Mouse (Mus musculus) G1E-ER4 (cell line): ENCODE results near the gene Ccdc73. TPM values are rescaled to one million over a fixed set of nuclear protein-coding genes. Genes with fewer than 3 reads are reported as not detected.

Experiments used
- GATA1 ChIP-seq: IDR thresholded peaks from one replicate; pipeline ENCODE4 v1.8.0; 2012; ENCODE audit warnings: low read length, inconsistent platforms
- polyA plus RNA-seq: library from polyadenylated mRNA; stranded (reverse); fragments of >175 nt; gene quantifications from 2 replicates; pipeline ENCODE4 v1.2.3, GENCODE M21; 2012

Ccdc73 gene
- polyA plus RNA-seq, 1 experiment: 0.43 TPM

- TF ChIP-seq GATA1: no peak
Measured at GRCm38 (mm10) chr2:105016967-105017287, 149.3 kb downstream of the Ccdc73 start, which contains the start of gene Eif3m. Gene Eif3m, minus strand, starts transcription at chr2:105017080.

- TF ChIP-seq GATA1: no peak
Measured at GRCm38 (mm10) chr2:105017802-105018201, 150.2 kb downstream of the Ccdc73 start.

- no peak for TF ChIP-seq GATA1
Measured at GRCm38 (mm10) chr2:105019457-105019856, 151.9 kb downstream of the Ccdc73 start.

DNA sequence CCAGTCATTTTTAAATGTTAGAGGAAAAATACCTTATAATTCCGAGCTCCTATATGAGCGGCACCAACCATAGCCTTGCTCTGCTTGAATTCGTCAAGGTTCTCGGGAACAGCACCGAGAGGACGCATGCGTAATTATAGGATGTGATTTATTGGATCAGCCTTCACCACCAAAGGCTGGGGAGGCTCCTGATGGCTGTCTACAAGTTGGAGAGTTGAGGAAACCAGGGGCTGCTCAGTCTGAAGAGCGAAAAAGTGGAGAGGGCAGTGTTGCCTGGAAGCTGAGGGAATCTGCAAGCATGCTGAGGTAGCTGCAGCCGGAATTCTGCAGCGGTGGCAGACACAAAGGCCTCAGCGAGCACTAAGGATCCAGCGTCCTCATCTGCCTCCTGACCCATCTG is 153.7 kb downstream of the Ccdc73 start:
- TF ChIP-seq GATA1: no peak

DNA sequence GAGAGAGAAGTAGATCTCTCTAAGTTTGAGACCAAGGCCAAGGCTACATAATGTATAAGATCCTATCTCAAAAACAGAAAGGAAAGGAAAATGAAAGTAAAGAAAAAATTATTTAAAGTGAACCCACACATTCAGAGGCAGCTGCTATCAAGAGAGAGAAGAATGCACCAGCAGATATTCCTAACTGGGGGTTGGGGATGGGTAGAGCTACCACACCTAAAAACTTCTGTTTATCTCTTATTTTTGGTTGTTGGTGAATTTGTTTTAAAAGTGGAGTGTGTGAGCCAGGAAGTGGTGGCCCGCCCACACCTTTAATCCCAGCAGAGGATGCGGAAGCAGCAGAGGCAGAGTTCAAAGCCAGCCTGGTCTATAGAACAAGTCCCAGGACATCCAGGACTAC is 154.2 kb downstream of the Ccdc73 start:
- peak; percentile 46 for TF ChIP-seq GATA1

- TF ChIP-seq GATA1: peak; percentile 45
Measured at GRCm38 (mm10) chr2:105023031-105023615, 155.5 kb downstream of the Ccdc73 start.

- TF ChIP-seq GATA1: no peak
Measured at GRCm38 (mm10) chr2:105023815-105024214, 156.2 kb downstream of the Ccdc73 start.

DNA sequence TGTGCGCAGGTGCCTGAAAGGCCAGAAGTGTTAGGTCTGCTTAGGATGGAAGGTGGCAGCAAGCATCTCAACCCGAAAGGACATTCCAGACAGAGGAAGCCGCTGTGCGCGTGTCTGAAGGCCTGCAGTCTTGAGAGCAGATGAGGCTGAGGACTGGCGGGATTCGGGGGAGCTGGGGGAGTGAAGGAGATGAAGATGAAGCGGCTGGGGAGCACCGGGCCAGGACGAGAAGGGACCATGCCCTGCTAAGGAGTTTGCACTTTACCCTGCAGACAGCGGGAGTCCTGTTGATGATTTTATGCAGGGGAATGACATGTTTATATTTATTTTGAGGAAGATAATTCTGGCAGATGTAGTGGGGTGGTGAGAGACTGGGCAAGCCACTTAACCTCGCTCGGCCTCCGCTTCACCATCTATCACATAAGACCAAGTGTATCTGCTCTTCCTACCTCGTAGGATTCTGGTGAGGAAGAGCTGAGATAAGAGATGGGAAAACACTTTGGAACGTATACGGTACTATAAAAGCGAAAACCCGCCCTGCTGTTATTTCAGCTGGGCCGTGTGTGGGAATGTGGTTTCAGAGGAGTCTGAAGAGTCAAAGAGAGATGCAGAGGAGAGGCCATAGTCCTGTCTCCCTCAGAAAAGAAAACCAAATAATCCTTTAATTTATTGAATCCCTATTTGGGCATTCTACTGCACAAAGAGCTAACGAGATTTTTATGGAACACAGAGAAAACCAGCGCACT is 159.5 kb downstream of the Ccdc73 start:
- no peak for TF ChIP-seq GATA1

GRCm38 (mm10) chr2:105028806-105029205 is 161.2 kb downstream of the Ccdc73 start:
- no peak for TF ChIP-seq GATA1

DNA sequence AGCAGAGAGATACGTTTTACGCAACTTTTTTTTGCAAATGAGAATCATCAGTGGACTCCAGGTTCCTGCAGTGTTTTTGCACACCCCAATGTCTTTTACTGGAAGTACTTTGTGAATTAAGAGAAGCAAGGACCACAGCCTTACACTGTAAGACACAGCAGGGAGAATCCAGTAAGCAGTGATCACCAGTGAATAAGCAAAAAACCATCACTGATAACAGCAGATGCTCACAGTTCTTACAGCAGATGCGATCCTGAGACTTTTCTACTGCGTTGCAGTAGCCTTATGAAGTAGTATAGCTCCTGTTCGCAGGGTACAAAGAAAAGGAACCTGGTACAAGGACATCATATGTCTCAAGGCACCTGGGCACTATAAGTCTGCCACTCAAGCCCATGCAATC is 162.9 kb downstream of the Ccdc73 start:
- no peak for TF ChIP-seq GATA1

- TF ChIP-seq GATA1: no peak
Measured at GRCm38 (mm10) chr2:105034084-105034483, 166.5 kb downstream of the Ccdc73 start.

DNA sequence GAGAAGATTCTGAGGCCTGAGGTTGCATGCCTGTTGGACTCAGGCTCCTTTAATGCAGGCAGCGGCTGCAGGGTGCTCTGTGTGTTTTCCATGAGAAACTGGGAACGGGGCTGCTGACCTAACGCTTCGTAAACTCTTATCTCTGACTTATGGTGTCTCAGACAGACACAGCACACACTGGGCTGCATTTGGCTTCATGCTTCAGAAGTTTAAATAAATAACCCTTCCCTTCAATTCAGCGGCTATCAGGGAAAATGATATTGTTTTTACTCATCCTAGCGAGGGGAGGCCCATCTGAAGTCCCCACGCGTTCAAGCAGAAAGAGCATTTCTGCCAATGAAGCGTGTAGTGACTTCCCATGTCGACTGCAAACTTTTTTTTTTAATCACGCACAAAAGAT is 168.4 kb downstream of the Ccdc73 start:
- TF ChIP-seq GATA1: no peak

- no peak for TF ChIP-seq GATA1
Measured at GRCm38 (mm10) chr2:105036401-105037070, 168.9 kb downstream of the Ccdc73 start.

- TF ChIP-seq GATA1: no peak
Measured at GRCm38 (mm10) chr2:105037956-105038569, 170.5 kb downstream of the Ccdc73 start.

DNA sequence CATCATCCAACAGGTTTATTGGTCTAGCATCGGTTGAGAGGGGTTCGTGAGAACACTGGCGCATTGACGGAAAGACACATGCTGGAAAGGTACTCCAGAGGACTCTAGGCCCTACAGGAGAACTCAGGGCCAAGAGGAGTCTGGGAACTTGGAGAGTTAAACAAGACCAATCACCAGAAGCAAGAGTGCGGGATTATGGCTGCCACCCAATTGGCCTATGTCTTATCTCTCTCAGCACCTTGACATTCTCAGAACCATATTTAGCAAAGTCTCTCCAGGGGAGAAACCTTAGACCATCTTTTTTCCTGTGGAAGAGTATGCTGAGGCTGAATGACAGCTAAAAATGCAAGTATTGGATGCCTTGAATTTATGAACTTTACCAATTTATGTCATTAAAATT is 171.3 kb downstream of the Ccdc73 start:
- no peak for TF ChIP-seq GATA1

- no peak for TF ChIP-seq GATA1
Measured at GRCm38 (mm10) chr2:105040859-105041258, 173.3 kb downstream of the Ccdc73 start.
